Mouse (Mus musculus): ENCODE data around the gene Immp2l. TPM values are rescaled to one million over a fixed set of nuclear protein-coding genes. Genes with fewer than 3 reads are reported as not detected.
A peak's percentile ranks its signal among the peaks of the same experiment; 100 is the strongest.
"Not testable (repeated sequence)": the region's sequence is repeated elsewhere in the genome, so short reads cannot be mapped to it uniquely, and the experiment has no call there.

The Immp2l gene
- polyA plus RNA-seq, 1 experiment from 2014 or later = 4.3 TPM

GRCm38 (mm10) chr12:41763396-41763795, 739.5 kb downstream of the Immp2l start:
- H3K4me2 ChIP-seq (replicated peaks) = no peak overlapping the region
- no peak overlapping the region for H3K27ac ChIP-seq (replicated peaks)
- no peaks in the 10 kb centered on the region for H3K36me3 ChIP-seq
- H3K27me3 ChIP-seq = no peaks in the 10 kb centered on the region
- ATAC-seq (replicated peaks) = no peak
- WGBS = 60% methylated on average over 3 of the region's 3 CpGs
- no peak overlapping the region for H3K4me3 ChIP-seq
- no peak overlapping the region for H3K9ac ChIP-seq (replicated peaks)
- no peaks in the 10 kb centered on the region for H3K4me1 ChIP-seq
- no peaks in the 10 kb centered on the region for H3K9me3 ChIP-seq

DNA sequence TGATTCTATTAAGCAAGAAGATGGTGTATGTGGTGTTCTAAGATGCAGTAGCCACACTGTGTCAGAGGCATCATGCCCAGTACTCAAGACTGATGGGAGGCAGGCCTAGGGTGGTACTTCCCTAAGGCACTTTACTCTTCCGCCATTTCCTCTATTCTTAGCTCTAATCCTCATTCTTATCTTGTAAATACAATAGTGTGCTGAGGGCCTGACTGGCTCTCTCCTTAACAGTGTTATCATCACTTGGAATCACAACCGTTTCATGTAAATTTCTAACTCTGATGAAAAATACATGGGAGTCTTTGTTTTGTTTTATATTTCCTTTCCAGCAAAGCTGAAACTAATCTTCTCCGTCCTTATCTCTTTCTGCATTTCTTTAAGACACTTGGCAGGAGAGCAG, 750.1 kb downstream of the Immp2l start:
- Histone ChIP-seq H3K36me3 (no peaks in the 10 kb centered on the region), H3K9me3 (no peaks in the 10 kb centered on the region), H3K27me3 (no peaks in the 10 kb centered on the region), H3K4me3 (no peak overlapping the region), H3K27ac (replicated peaks) (no peak overlapping the region), H3K9ac (replicated peaks) (no peak overlapping the region), H3K4me2 (replicated peaks) (no peak overlapping the region), H3K4me1 (no peaks in the 10 kb centered on the region)
- WGBS = 64% methylated on average over 3 of the region's 3 CpGs
- ATAC-seq (replicated peaks) = no peak

GRCm38 (mm10) chr12:41774623-41775323, 750.9 kb downstream of the Immp2l start:
- ATAC-seq (replicated peaks) = peak; percentile 85
- Histone ChIP-seq H3K9ac (replicated peaks) (no peak overlapping the region), H3K27ac (replicated peaks) (peak overlapping the region; percentile 44), H3K4me2 (replicated peaks) (no peak overlapping the region), H3K4me1 (no peaks in the 10 kb centered on the region), H3K27me3 (no peaks in the 10 kb centered on the region), H3K4me3 (no peak overlapping the region), H3K9me3 (no peaks in the 10 kb centered on the region), H3K36me3 (no peaks in the 10 kb centered on the region)
- WGBS = 70% methylated on average over 5 of the region's 5 CpGs

DNA sequence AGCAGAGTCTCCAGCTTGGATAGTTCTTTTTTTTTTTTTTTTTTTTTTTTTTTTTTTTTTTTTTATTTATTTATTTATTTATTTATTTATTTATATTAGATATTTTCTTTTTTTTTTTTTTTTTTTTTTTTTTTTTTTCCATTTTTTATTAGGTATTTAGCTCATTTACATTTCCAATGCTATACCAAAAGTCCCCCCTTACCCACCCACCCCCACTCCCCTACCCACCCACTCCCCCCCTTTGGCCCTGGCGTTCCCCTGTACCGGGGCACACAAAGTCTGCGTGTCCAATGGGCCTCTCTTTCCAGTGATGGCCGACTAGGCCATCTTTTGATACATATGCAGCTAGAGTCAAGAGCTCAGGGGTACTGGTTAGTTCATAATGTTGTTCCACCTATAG, 753.9 kb downstream of the Immp2l start:
- H3K4me3 ChIP-seq; H3K4me2 ChIP-seq (replicated peaks); H3K9me3 ChIP-seq; H3K36me3 ChIP-seq; H3K4me1 ChIP-seq; H3K27ac ChIP-seq (replicated peaks); H3K27me3 ChIP-seq; H3K9ac ChIP-seq (replicated peaks): not testable (repeated sequence)
- no CpG with 5 or more reads among the region's 4 CpGs for whole genome bisulfite sequencing
- peak; percentile 84; the same call in 1 of the 2 replicates for ATAC-seq (replicated peaks)

DNA sequence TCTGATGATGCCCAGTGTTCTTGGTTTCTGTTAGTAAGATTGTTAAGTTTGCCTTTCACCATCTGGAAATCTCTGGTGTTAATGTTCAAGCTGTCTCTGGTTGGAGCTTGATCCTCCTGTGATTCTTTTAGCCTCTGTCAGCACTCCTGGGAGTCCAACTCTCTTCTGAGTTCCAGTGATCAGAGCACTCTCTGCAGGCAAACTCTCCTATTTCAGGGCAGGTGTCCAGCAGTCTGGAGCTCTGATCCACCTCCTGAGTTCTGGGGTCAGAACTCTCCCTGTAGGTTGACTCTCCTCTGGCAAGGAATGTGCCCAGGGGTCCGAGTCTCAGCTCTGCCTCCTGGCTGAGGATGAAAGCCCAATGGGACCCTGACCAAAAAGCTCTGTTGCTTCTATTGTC, 769.8 kb downstream of the Immp2l start:
- 85% methylated on average over 1 of the region's 1 CpGs for WGBS
- H3K9me3 ChIP-seq; H3K27me3 ChIP-seq; ATAC-seq (replicated peaks); H3K9ac ChIP-seq (replicated peaks); H3K4me3 ChIP-seq; H3K4me2 ChIP-seq (replicated peaks); H3K27ac ChIP-seq (replicated peaks); H3K4me1 ChIP-seq; H3K36me3 ChIP-seq: not testable (repeated sequence)

DNA sequence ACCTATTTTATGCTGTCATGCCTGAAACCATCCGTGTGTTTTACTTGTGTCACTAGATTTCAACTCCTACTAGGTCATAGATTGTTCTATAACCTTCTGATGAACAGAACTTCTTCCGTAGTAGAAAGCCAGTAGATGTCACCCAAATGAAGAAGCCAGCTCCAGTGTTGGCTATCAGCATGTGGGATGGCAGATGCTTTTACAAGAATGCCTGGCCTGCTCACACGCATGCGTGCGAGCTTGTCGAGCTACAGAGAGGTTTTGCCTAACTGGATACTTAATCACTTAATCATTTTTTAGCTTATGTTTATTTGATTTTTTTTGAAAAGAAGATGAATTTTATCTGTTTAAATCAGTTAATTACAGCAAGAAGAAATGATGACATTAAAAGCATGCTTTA, 805.6 kb downstream of the Immp2l start:
- ATAC-seq (replicated peaks) = no peak
- Histone ChIP-seq H3K4me3 (no peak overlapping the region), H3K4me1 (no peaks in the 10 kb centered on the region), H3K9ac (replicated peaks) (no peak overlapping the region), H3K4me2 (replicated peaks) (no peak overlapping the region), H3K36me3 (no peaks in the 10 kb centered on the region), H3K27ac (replicated peaks) (no peak overlapping the region), H3K9me3 (no peaks in the 10 kb centered on the region), H3K27me3 (no peaks in the 10 kb centered on the region)
- WGBS = 77% methylated on average over 6 of the region's 6 CpGs

DNA sequence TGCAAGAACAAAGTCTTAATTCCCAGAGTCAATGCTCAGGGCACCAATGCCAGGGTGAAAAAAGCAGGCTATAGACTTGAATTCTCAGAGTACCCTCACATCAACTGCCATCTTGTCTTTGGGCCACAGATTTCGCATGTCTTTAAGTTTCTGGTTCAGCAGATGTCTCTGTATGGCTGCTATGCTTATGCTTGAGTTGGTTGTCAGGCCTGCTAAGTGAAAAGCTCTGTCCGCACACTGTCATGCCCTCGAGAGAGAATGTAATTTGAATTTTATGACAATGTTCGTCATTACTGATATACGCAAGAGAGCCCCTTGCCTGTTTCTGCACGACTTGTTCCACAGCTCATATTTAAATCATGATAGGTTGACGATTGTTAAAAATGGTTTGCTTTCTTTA, 807.8 kb downstream of the Immp2l start:
- 89% methylated on average over 7 of the region's 7 CpGs for WGBS

GRCm38 (mm10) chr12:41834646-41835045, 810.8 kb downstream of the Immp2l start:
- Histone ChIP-seq H3K27ac (replicated peaks) (no peak overlapping the region), H3K4me1 (no peaks in the 10 kb centered on the region), H3K4me3 (no peak overlapping the region), H3K27me3 (no peaks in the 10 kb centered on the region), H3K9ac (replicated peaks) (no peak overlapping the region), H3K4me2 (replicated peaks) (no peak overlapping the region), H3K36me3 (no peaks in the 10 kb centered on the region), H3K9me3 (no peaks in the 10 kb centered on the region)
- ATAC-seq (replicated peaks) = no peak
- WGBS = 86% methylated on average over 2 of the region's 2 CpGs

More for the DNA sequence above, 807.8 kb downstream of the Immp2l start:
- Histone ChIP-seq H3K4me3 (no peak overlapping the region), H3K27me3 (no peaks in the 10 kb centered on the region), H3K27ac (replicated peaks) (no peak overlapping the region), H3K36me3 (no peaks in the 10 kb centered on the region), H3K4me1 (no peaks in the 10 kb centered on the region), H3K4me2 (replicated peaks) (no peak overlapping the region), H3K9ac (replicated peaks) (no peak overlapping the region), H3K9me3 (no peaks in the 10 kb centered on the region)
- no peak for ATAC-seq (replicated peaks)

DNA sequence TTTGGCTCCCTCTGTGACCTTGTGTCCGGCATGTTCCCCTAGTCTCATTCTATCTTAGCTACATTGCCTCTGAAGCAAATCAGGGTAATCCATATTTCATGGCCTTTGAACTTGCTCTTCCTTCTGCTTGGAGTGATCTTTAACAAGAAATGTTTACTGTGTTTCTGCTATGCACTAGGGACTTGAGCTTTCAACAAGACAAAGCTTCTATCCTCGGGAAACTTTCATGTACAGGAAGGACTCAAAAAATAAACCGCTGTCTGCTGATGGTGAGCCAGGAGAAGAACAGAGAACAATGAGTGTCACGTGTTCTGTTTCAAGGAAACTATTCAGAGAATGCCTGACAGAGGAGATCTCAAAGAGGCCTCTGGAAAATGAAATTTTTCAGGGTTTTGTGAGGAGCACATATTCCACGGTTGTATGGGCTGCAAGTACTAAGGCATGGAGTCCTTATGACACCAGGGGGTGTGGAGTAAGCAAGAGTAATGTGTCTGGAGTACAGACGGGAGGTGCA, 814.5 kb downstream of the Immp2l start:
- Histone ChIP-seq H3K27ac (replicated peaks) (no peak overlapping the region), H3K4me2 (replicated peaks) (no peak overlapping the region), H3K4me3 (no peak overlapping the region), H3K36me3 (no peaks in the 10 kb centered on the region), H3K4me1 (peaks cover 9% of the 10 kb centered on the region), H3K9me3 (no peaks in the 10 kb centered on the region), H3K27me3 (no peaks in the 10 kb centered on the region), H3K9ac (replicated peaks) (no peak overlapping the region)
- 80% methylated on average over 6 of the region's 6 CpGs for WGBS
- ATAC-seq (replicated peaks) = no peak

- ATAC-seq (replicated peaks) = no peak
- Histone ChIP-seq H3K4me3 (no peak overlapping the region), H3K9ac (replicated peaks) (no peak overlapping the region), H3K4me1 (peaks cover 9% of the 10 kb centered on the region), H3K27me3 (no peaks in the 10 kb centered on the region), H3K36me3 (no peaks in the 10 kb centered on the region), H3K9me3 (no peaks in the 10 kb centered on the region), H3K27ac (replicated peaks) (no peak overlapping the region), H3K4me2 (replicated peaks) (no peak overlapping the region)
- WGBS = 85% methylated on average over 2 of the region's 2 CpGs
Measured at GRCm38 (mm10) chr12:41839241-41839640, 815.4 kb downstream of the Immp2l start.

DNA sequence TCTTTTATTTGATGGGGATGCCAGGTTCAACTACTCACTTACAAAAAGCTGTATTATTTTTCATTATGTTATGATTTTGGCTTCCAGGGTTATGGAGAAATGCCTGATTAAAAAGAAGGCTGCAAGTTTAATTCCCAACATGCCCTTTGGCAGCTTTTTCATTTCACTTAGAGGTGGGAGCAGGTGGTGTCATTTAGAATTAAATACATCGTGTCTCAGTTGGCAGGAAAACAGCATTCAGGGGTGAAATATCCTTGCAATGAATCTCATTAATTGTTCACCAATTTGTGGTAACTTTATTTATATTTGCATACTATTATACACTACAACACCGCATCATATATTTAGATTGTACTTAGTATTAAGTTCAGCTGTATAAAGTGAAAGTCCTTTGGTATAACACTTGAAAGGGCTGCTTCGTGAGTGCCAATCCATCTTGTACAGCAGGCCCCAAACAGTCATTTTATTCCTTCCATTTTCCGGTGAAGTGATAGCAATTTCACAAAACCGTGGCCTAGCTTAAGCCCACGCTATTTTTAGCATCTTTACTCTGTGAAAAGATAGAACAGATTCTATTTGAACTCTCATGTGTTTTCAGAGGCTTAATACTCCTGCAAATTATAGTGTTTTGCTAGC, 818.9 kb downstream of the Immp2l start:
- WGBS = 21% methylated on average over 6 of the region's 6 CpGs
- no peaks in the 10 kb centered on the region for H3K36me3 ChIP-seq
- H3K9ac ChIP-seq (replicated peaks) = no peak overlapping the region
- H3K4me3 ChIP-seq = no peak overlapping the region
- no peaks in the 10 kb centered on the region for H3K27me3 ChIP-seq
- peaks cover 9% of the 10 kb centered on the region for H3K4me1 ChIP-seq
- no peaks in the 10 kb centered on the region; the same call in 1 of the 2 replicates for H3K9me3 ChIP-seq
- ATAC-seq (replicated peaks) = peak; percentile 69; the same call in 1 of the 2 replicates
- H3K27ac ChIP-seq (replicated peaks) = 0 out of 2 replicates have a peak overlapping the region, but pooled peaks have one; percentile 29
- H3K4me2 ChIP-seq (replicated peaks) = no peak overlapping the region

DNA sequence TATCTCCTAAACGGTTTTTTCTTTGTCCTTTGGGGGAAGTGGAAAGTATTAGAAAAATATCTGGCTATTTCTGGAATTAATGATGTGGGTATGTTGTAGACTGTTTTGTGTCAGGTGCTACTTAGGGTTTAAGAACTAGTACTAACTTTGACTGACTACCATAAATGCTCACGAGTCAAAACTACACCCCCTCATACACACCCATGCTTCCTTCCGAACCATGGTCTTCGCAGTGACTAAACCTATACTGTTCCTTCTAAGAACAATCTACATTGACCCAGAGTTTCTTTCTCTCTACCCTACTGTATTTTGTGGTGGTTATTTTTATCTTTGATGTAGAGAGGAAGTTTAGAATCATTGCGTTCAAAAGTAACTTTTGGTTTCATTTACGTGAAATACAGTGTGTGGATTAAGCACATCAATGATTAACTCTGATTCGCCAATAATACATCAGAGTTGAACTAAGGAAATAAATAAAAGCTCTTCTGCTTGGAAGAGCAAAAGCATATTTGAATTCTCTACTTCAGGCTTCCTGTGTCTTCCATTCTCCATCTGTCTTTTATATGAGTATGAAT, 828.1 kb downstream of the Immp2l start:
- Histone ChIP-seq H3K27me3 (no peaks in the 10 kb centered on the region), H3K9ac (replicated peaks) (no peak overlapping the region), H3K4me2 (replicated peaks) (no peak overlapping the region), H3K27ac (replicated peaks) (no peak overlapping the region), H3K9me3 (no peaks in the 10 kb centered on the region), H3K4me1 (no peaks in the 10 kb centered on the region), H3K4me3 (no peak overlapping the region), H3K36me3 (no peaks in the 10 kb centered on the region)
- no peak for ATAC-seq (replicated peaks)
- 91% methylated on average over 7 of the region's 7 CpGs for WGBS

All from forebrain, embryonic 15.5 days (tissue).